Mouse (Mus musculus) testis, adult 2 months (tissue): Measurements from ENCODE around the gene Camta1.

Experiments used
- CTCF ChIP-seq: fragments of 200-500 bp; IDR thresholded peaks from 2 replicates; pipeline ENCODE4 v1.5.1; 2012; ENCODE audit warnings: low read depth, mild to moderate bottlenecking, inconsistent platforms, low read length, moderate library complexity; ENCODE audit not compliant: control insufficient read depth, insufficient read depth, insufficient replicate concordance
- POLR2A ChIP-seq: fragments of 200-500 bp; IDR thresholded peaks from 2 replicates; pipeline ENCODE4 v1.6.1; 2012; ENCODE audit warnings: low read depth, mild to moderate bottlenecking, inconsistent platforms, low read length, moderate library complexity; ENCODE audit not compliant: control insufficient read depth

DNA sequence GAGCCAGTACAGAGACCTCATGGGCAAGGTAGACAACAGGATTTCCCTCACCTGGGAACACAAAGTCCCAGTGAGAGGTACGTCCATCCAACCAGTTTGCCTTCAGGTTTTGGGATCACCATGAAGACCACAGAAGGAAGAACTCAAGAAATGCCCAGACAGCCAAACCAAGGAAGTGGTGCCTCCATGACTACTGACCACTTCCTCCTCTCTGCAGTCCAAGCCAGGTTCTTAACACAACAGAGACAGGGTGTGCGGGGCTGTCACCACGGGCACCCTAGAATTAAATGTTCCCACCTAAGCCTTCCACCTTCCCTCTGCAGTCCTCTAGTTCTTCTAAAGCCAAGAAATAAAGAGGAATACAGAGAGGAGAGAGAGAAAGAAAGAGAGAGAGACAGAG, 33.8 kb downstream of the Camta1 start:
- TF ChIP-seq CTCF, result no peak
- TF ChIP-seq POLR2A, result no peak
